In genomic region chr10:95416685-95417495, GRCm38 (mm10) we compare ENCODE assay signal across 8 mouse cellular contexts. TPM values are rescaled to one million over a fixed set of nuclear protein-coding genes. Genes with fewer than 3 reads are reported as not detected.
DNase-seq lines count a peak whose midpoint lies in the region; ATAC-seq and TF ChIP-seq lines count a peak whose summit lies in the region.

Socs2 (minus strand) TSS chr10:95417180.

- peak within 1 kb of the TSS; percentile 79 for H3K9ac ChIP-seq in lung, embryonic 15.5 days

- peak; percentile 98 for DNase-seq in MN1 (ENCODE audit: low spot score)
- DNase-seq in cerebellum, adult 2 months: peak; percentile 75 to 76
- DNase-seq in layer of hippocampus, adult 9-10 months (ENCODE audit: low spot score): peak; percentile 33
- peak; percentile 91 for DNase-seq in ovary, postnatal 10 days (ENCODE audit: low spot score)
- DNase-seq in thymus, postnatal 0 days (ENCODE audit: low spot score): peak; percentile 58

- WGBS in cerebellum, adult 2 months: under 1% methylated on average over 66 of the region's 66 CpGs
- WGBS in lung, embryonic 15.5 days: under 1% methylated on average over 65 of the region's 66 CpGs

- 0 out of 2 replicates have a peak, but pooled peaks cover 2% of the 10 kb centered on the region for H3K36me3 ChIP-seq in lung, embryonic 15.5 days

- no peaks in the 10 kb centered on the region for H3K4me1 ChIP-seq in cerebellum, adult 2 months (ENCODE audit: control insufficient read depth, insufficient read depth, low read length)
- H3K4me1 ChIP-seq in lung, embryonic 15.5 days: peaks cover 12% of the 10 kb centered on the region

- H3K4me3 ChIP-seq in cerebellum, adult 2 months (replicated peaks; ENCODE audit: insufficient read depth, low read depth, low read length): peak within 1 kb of the TSS; percentile 57
- H3K4me3 ChIP-seq in lung, embryonic 15.5 days: peak within 1 kb of the TSS; percentile 74

- H3K4me2 ChIP-seq in lung, embryonic 15.5 days: peak within 1 kb of the TSS; percentile 100

- ATAC-seq in frontal cortex, adult (ENCODE audit: low TSS enrichment): peak; percentile 78
- peak; percentile 26 to 44; a peak in 3 of 4 replicates for ATAC-seq in hematopoietic stem cell, adult 5-6 weeks (replicated peaks in 1 of 2; ENCODE audit: insufficient read depth in 1 of 2, low FRiP score in 2 of 2, low TSS enrichment in 1 of 2, low read depth in 1 of 2, poor library complexity in 2 of 2, severe bottlenecking in 2 of 2)
- ATAC-seq in lung, embryonic 15.5 days (ENCODE audit: borderline replicate concordance, extremely low read depth, low FRiP score, low TSS enrichment): peak; percentile 87

- TF ChIP-seq CTCF in cerebellum, adult 2 months (IDR thresholded peaks at IDR 0.05; ENCODE audit: borderline replicate concordance, insufficient read depth, low read depth, low read length): no peak

- H3K27ac ChIP-seq in cerebellum, adult 2 months (ENCODE audit: insufficient read depth, low read length): no peak within 1 kb of the TSS
- H3K27ac ChIP-seq in lung, embryonic 15.5 days: peak within 1 kb of the TSS; percentile 97

- no peak for TF ChIP-seq POLR2A in cerebellum, adult 2 months (IDR thresholded peaks at IDR 0.05; ENCODE audit: borderline replicate concordance, insufficient read depth, low read length)

- no peaks in the 10 kb centered on the region for H3K9me3 ChIP-seq in lung, embryonic 15.5 days

- H3K27me3 ChIP-seq in cerebellum, adult 2 months (ENCODE audit: control insufficient read depth, insufficient read depth, low read length): no peaks in the 10 kb centered on the region
- H3K27me3 ChIP-seq in lung, embryonic 15.5 days: no peaks in the 10 kb centered on the region

RNA-seq across cellular contexts. Expression of gene Socs2, which starts in this region (rescaled TPM):
- polyA plus RNA-seq in cerebellum, adult 2 months (2012; rRNA removed): 16.6 TPM in 2 replicates
- 1.5 and 3.8 TPM in 2 replicates for total RNA-seq in hematopoietic stem cell, adult 5-6 weeks (2017)
- polyA plus RNA-seq in lung, embryonic 15.5 days (2015; fragmentation: Nextera tagmentation; extraction: Ambion mirVana): 121 and 124 TPM in 2 replicates
- polyA plus RNA-seq in thymus, postnatal 0 days (2015; fragmentation: Nextera tagmentation; extraction: Ambion mirVana): 14.7 and 17.3 TPM in 2 replicates

Comparison
In these comparisons a context has a peak if more than half of its experiments do, and no peak if none do; other contexts are left out.
1. DNase-seq: peak in every context shown above with its lines; median percentile 98 in MN1; 91 in ovary, postnatal 10 days; 76 in cerebellum, adult 2 months; 58 in thymus, postnatal 0 days; 33 in layer of hippocampus, adult 9-10 months.
2. ATAC-seq: peak in every context shown above with its lines; median percentile 87 in lung, embryonic 15.5 days; 78 in frontal cortex, adult; 35 in hematopoietic stem cell, adult 5-6 weeks.